Mouse (Mus musculus): ENCODE measurements around the gene Cuedc2.

The Cuedc2 gene

GRCm38 (mm10) chr19:46338331-46338936, at the start of gene Cuedc2:
Cuedc2 (minus strand) TSS chr19:46338702.
- DNase-seq (ENCODE audit: low read depth, low spot score): peak; percentile 97
- Histone ChIP-seq H3K27me3 (ENCODE audit: control insufficient read depth, insufficient read depth, low read length, poor library complexity, severe bottlenecking) (no peaks in the 10 kb centered on the region), H3K36me3 (ENCODE audit: control insufficient read depth, insufficient read depth, low read length, poor library complexity, severe bottlenecking) (no peaks in the 10 kb centered on the region)

GRCm38 (mm10) chr19:46382275-46382674, 43.8 kb upstream of the Cuedc2 start:
- DNase-seq (ENCODE audit: low read depth, low spot score): no peak
- H3K27me3 ChIP-seq (ENCODE audit: control insufficient read depth, insufficient read depth, low read length, poor library complexity, severe bottlenecking): no peaks in the 10 kb centered on the region

GRCm38 (mm10) chr19:46375891-46376290, 37.4 kb upstream of the Cuedc2 start:
- DNase-seq (ENCODE audit: low read depth, low spot score): no peak
- Histone ChIP-seq H3K36me3 (ENCODE audit: control insufficient read depth, insufficient read depth, low read length, poor library complexity, severe bottlenecking) (peaks cover 20% of the 10 kb centered on the region), H3K27me3 (ENCODE audit: control insufficient read depth, insufficient read depth, low read length, poor library complexity, severe bottlenecking) (no peaks in the 10 kb centered on the region)

More at GRCm38 (mm10) chr19:46382275-46382674, 43.8 kb upstream of the Cuedc2 start:
- H3K36me3 ChIP-seq (ENCODE audit: control insufficient read depth, insufficient read depth, low read length, poor library complexity, severe bottlenecking): peaks cover 46% of the 10 kb centered on the region

GRCm38 (mm10) chr19:46375489-46375888, 37.0 kb upstream of the Cuedc2 start:
- H3K27me3 ChIP-seq (ENCODE audit: control insufficient read depth, insufficient read depth, low read length, poor library complexity, severe bottlenecking): no peaks in the 10 kb centered on the region
- H3K36me3 ChIP-seq (ENCODE audit: control insufficient read depth, insufficient read depth, low read length, poor library complexity, severe bottlenecking): peaks cover 17% of the 10 kb centered on the region
- DNase-seq (ENCODE audit: low read depth, low spot score): no peak

GRCm38 (mm10) chr19:46374477-46375088, 36.1 kb upstream of the Cuedc2 start:
- Histone ChIP-seq H3K36me3 (ENCODE audit: control insufficient read depth, insufficient read depth, low read length, poor library complexity, severe bottlenecking) (peaks cover 17% of the 10 kb centered on the region), H3K27me3 (ENCODE audit: control insufficient read depth, insufficient read depth, low read length, poor library complexity, severe bottlenecking) (no peaks in the 10 kb centered on the region)
- no peak for DNase-seq (ENCODE audit: low read depth, low spot score)

GRCm38 (mm10) chr19:46369204-46369603, 30.7 kb upstream of the Cuedc2 start:
- Histone ChIP-seq H3K27me3 (ENCODE audit: control insufficient read depth, insufficient read depth, low read length, poor library complexity, severe bottlenecking) (no peaks in the 10 kb centered on the region), H3K36me3 (ENCODE audit: control insufficient read depth, insufficient read depth, low read length, poor library complexity, severe bottlenecking) (no peaks in the 10 kb centered on the region)
- DNase-seq (ENCODE audit: low read depth, low spot score): peak; percentile 58

GRCm38 (mm10) chr19:46367798-46368590, 29.5 kb upstream of the Cuedc2 start:
- no peaks in the 10 kb centered on the region for H3K36me3 ChIP-seq (ENCODE audit: control insufficient read depth, insufficient read depth, low read length, poor library complexity, severe bottlenecking)
- no peak for DNase-seq (ENCODE audit: low read depth, low spot score)
- H3K27me3 ChIP-seq (ENCODE audit: control insufficient read depth, insufficient read depth, low read length, poor library complexity, severe bottlenecking): no peaks in the 10 kb centered on the region

- no peaks in the 10 kb centered on the region for H3K27me3 ChIP-seq (ENCODE audit: control insufficient read depth, insufficient read depth, low read length, poor library complexity, severe bottlenecking)
- H3K36me3 ChIP-seq (ENCODE audit: control insufficient read depth, insufficient read depth, low read length, poor library complexity, severe bottlenecking): no peaks in the 10 kb centered on the region
- DNase-seq (ENCODE audit: low read depth, low spot score): no peak
Observed at GRCm38 (mm10) chr19:46363294-46364009, 24.9 kb upstream of the Cuedc2 start.

- no peaks in the 10 kb centered on the region for H3K36me3 ChIP-seq (ENCODE audit: control insufficient read depth, insufficient read depth, low read length, poor library complexity, severe bottlenecking)
- H3K27me3 ChIP-seq (ENCODE audit: control insufficient read depth, insufficient read depth, low read length, poor library complexity, severe bottlenecking): no peaks in the 10 kb centered on the region
- DNase-seq (ENCODE audit: low read depth, low spot score): no peak
Observed at GRCm38 (mm10) chr19:46362104-46362503, 23.6 kb upstream of the Cuedc2 start.

- DNase-seq (ENCODE audit: low read depth, low spot score): no peak
- H3K36me3 ChIP-seq (ENCODE audit: control insufficient read depth, insufficient read depth, low read length, poor library complexity, severe bottlenecking): no peaks in the 10 kb centered on the region
Observed at GRCm38 (mm10) chr19:46358381-46358780, 19.9 kb upstream of the Cuedc2 start.

GRCm38 (mm10) chr19:46357344-46358280, 19.1 kb upstream of the Cuedc2 start:
- Histone ChIP-seq H3K27me3 (ENCODE audit: control insufficient read depth, insufficient read depth, low read length, poor library complexity, severe bottlenecking) (no peaks in the 10 kb centered on the region), H3K36me3 (ENCODE audit: control insufficient read depth, insufficient read depth, low read length, poor library complexity, severe bottlenecking) (no peaks in the 10 kb centered on the region)
- DNase-seq (ENCODE audit: low read depth, low spot score): no peak

More at GRCm38 (mm10) chr19:46358381-46358780, 19.9 kb upstream of the Cuedc2 start:
- no peaks in the 10 kb centered on the region for H3K27me3 ChIP-seq (ENCODE audit: control insufficient read depth, insufficient read depth, low read length, poor library complexity, severe bottlenecking)

- peak; percentile 76 for DNase-seq (ENCODE audit: low read depth, low spot score)
- no peaks in the 10 kb centered on the region for H3K27me3 ChIP-seq (ENCODE audit: control insufficient read depth, insufficient read depth, low read length, poor library complexity, severe bottlenecking)
- no peaks in the 10 kb centered on the region for H3K36me3 ChIP-seq (ENCODE audit: control insufficient read depth, insufficient read depth, low read length, poor library complexity, severe bottlenecking)
Observed at GRCm38 (mm10) chr19:46356701-46357138, 18.2 kb upstream of the Cuedc2 start.

GRCm38 (mm10) chr19:46350168-46350932, 11.8 kb upstream of the Cuedc2 start, which contains the start of gene 2310034G01Rik:
2310034G01Rik (minus strand) TSS chr19:46350302.
- no peaks in the 10 kb centered on the region for H3K27me3 ChIP-seq (ENCODE audit: control insufficient read depth, insufficient read depth, low read length, poor library complexity, severe bottlenecking)
- no peak for DNase-seq (ENCODE audit: low read depth, low spot score)
- no peaks in the 10 kb centered on the region for H3K36me3 ChIP-seq (ENCODE audit: control insufficient read depth, insufficient read depth, low read length, poor library complexity, severe bottlenecking)
